Mouse (Mus musculus) brain, embryonic 14.5 days (tissue): Measurements from ENCODE around the gene Ccdc24.

ENCODE experiments used
- CTCF ChIP-seq: fragments of 200-500 bp; IDR thresholded peaks from 2 replicates; pipeline ENCODE4 v1.5.1; 2012; ENCODE audit warnings: inconsistent platforms, mild to moderate bottlenecking, moderate library complexity, borderline replicate concordance; ENCODE audit not compliant: insufficient read depth, insufficient read length; ENCODE audit errors: extremely low read depth
- POLR2A ChIP-seq: fragments of 200-500 bp; IDR thresholded peaks from 2 replicates; pipeline ENCODE4 v1.6.1; 2012; ENCODE audit warnings: mild to moderate bottlenecking, inconsistent platforms, borderline replicate concordance; ENCODE audit not compliant: poor library complexity, insufficient read depth, insufficient read length, severe bottlenecking; ENCODE audit errors: extremely low read depth

- no peak for TF ChIP-seq CTCF
- TF ChIP-seq POLR2A = no peak
Measured at GRCm38 (mm10) chr4:117893376-117893775, 21.0 kb upstream of the Ccdc24 start.
